Mouse (Mus musculus): ENCODE measurements around the gene Ifit3b. TPM values are rescaled to one million over a fixed set of nuclear protein-coding genes. Genes with fewer than 3 reads are reported as not detected.
"Not testable (repeated sequence)": the region's sequence is repeated elsewhere in the genome, so short reads cannot be mapped to it uniquely, and the experiment has no call there.

Ifit3b gene
- polyA plus RNA-seq, 1 experiment, result 3.6 TPM

- TF ChIP-seq CTCF (IDR thresholded peaks at IDR 0.05; ENCODE audit: borderline replicate concordance, insufficient read depth, low read length) (no peak), POLR2A (IDR thresholded peaks at IDR 0.05; ENCODE audit: low read depth, low read length) (no peak)
- H3K4me1 ChIP-seq (ENCODE audit: control insufficient read depth, insufficient read depth, low read length), result no peaks in the 10 kb centered on the region
- no peak overlapping the region for H3K4me3 ChIP-seq (ENCODE audit: insufficient read depth, low read length)
- H3K27ac ChIP-seq (ENCODE audit: insufficient read depth, low read length), result no peak overlapping the region
Observed at GRCm38 (mm10) chr19:34588959-34589358, 18.8 kb upstream of the Ifit3b start.

- Histone ChIP-seq H3K4me3 (ENCODE audit: insufficient read depth, low read length) (no peak overlapping the region), H3K4me1 (ENCODE audit: control insufficient read depth, insufficient read depth, low read length) (peaks cover 1% of the 10 kb centered on the region; the same call in 1 of the 2 replicates), H3K27ac (ENCODE audit: insufficient read depth, low read length) (no peak overlapping the region)
- TF ChIP-seq POLR2A (IDR thresholded peaks at IDR 0.05; ENCODE audit: low read depth, low read length) (no peak), CTCF (IDR thresholded peaks at IDR 0.05; ENCODE audit: borderline replicate concordance, insufficient read depth, low read length) (no peak)
Observed at GRCm38 (mm10) chr19:34593456-34593855, 14.3 kb upstream of the Ifit3b start.

- not testable (repeated sequence) for H3K4me3 ChIP-seq (ENCODE audit: insufficient read depth, low read length); H3K4me1 ChIP-seq (ENCODE audit: control insufficient read depth, insufficient read depth, low read length); H3K27ac ChIP-seq (ENCODE audit: insufficient read depth, low read length)
Observed at GRCm38 (mm10) chr19:34594523-34594922, 13.2 kb upstream of the Ifit3b start.

- Histone ChIP-seq H3K27ac (ENCODE audit: insufficient read depth, low read length) (no peak overlapping the region), H3K4me3 (ENCODE audit: insufficient read depth, low read length) (no peak overlapping the region), H3K4me1 (ENCODE audit: control insufficient read depth, insufficient read depth, low read length) (peaks cover 2% of the 10 kb centered on the region; the same call in 1 of the 2 replicates)
- TF ChIP-seq POLR2A (IDR thresholded peaks at IDR 0.05; ENCODE audit: low read depth, low read length) (no peak), CTCF (IDR thresholded peaks at IDR 0.05; ENCODE audit: borderline replicate concordance, insufficient read depth, low read length) (no peak)
Observed at GRCm38 (mm10) chr19:34596811-34597210, 11.0 kb upstream of the Ifit3b start.

- no peak overlapping the region for H3K27ac ChIP-seq (ENCODE audit: insufficient read depth, low read length)
Observed at GRCm38 (mm10) chr19:34598341-34598740, 9.4 kb upstream of the Ifit3b start.

GRCm38 (mm10) chr19:34599250-34599649 is 8.5 kb upstream of the Ifit3b start:
- not testable (repeated sequence) for H3K4me3 ChIP-seq (ENCODE audit: insufficient read depth, low read length); H3K4me1 ChIP-seq (ENCODE audit: control insufficient read depth, insufficient read depth, low read length); H3K27ac ChIP-seq (ENCODE audit: insufficient read depth, low read length)

More at GRCm38 (mm10) chr19:34598341-34598740, 9.4 kb upstream of the Ifit3b start:
- no peak overlapping the region for H3K4me3 ChIP-seq (ENCODE audit: insufficient read depth, low read length)
- H3K4me1 ChIP-seq (ENCODE audit: control insufficient read depth, insufficient read depth, low read length), result peaks cover 2% of the 10 kb centered on the region; the same call in 1 of the 2 replicates
- TF ChIP-seq POLR2A (IDR thresholded peaks at IDR 0.05; ENCODE audit: low read depth, low read length) (no peak), CTCF (IDR thresholded peaks at IDR 0.05; ENCODE audit: borderline replicate concordance, insufficient read depth, low read length) (no peak)

GRCm38 (mm10) chr19:34601888-34602287 is 5.9 kb upstream of the Ifit3b start, which contains the start of gene Ifit1bl1:
Ifit1bl1 (minus strand) TSS chr19:34601956.
- H3K4me1 ChIP-seq (ENCODE audit: control insufficient read depth, insufficient read depth, low read length); H3K4me3 ChIP-seq (ENCODE audit: insufficient read depth, low read length); H3K27ac ChIP-seq (ENCODE audit: insufficient read depth, low read length): not testable (repeated sequence)

GRCm38 (mm10) chr19:34605472-34605871 is 2.3 kb upstream of the Ifit3b start:
- Histone ChIP-seq H3K27ac (ENCODE audit: insufficient read depth, low read length) (no peak overlapping the region), H3K4me1 (ENCODE audit: control insufficient read depth, insufficient read depth, low read length) (no peaks in the 10 kb centered on the region), H3K4me3 (ENCODE audit: insufficient read depth, low read length) (no peak overlapping the region)
- TF ChIP-seq POLR2A (IDR thresholded peaks at IDR 0.05; ENCODE audit: low read depth, low read length) (no peak), CTCF (IDR thresholded peaks at IDR 0.05; ENCODE audit: borderline replicate concordance, insufficient read depth, low read length) (no peak)

GRCm38 (mm10) chr19:34610118-34610517 is 2.3 kb downstream of the Ifit3b start:
- H3K4me1 ChIP-seq (ENCODE audit: control insufficient read depth, insufficient read depth, low read length); H3K4me3 ChIP-seq (ENCODE audit: insufficient read depth, low read length); H3K27ac ChIP-seq (ENCODE audit: insufficient read depth, low read length): not testable (repeated sequence)

- H3K4me3 ChIP-seq (ENCODE audit: insufficient read depth, low read length); H3K27ac ChIP-seq (ENCODE audit: insufficient read depth, low read length); H3K4me1 ChIP-seq (ENCODE audit: control insufficient read depth, insufficient read depth, low read length): not testable (repeated sequence)
Observed at GRCm38 (mm10) chr19:34612243-34613001, 4.7 kb downstream of the Ifit3b start.

GRCm38 (mm10) chr19:34620871-34621270 is 13.1 kb downstream of the Ifit3b start:
- H3K4me1 ChIP-seq (ENCODE audit: control insufficient read depth, insufficient read depth, low read length), result no peaks in the 10 kb centered on the region
- no peak for TF ChIP-seq POLR2A (IDR thresholded peaks at IDR 0.05; ENCODE audit: low read depth, low read length)
- no peak for TF ChIP-seq CTCF (IDR thresholded peaks at IDR 0.05; ENCODE audit: borderline replicate concordance, insufficient read depth, low read length)
- H3K4me3 ChIP-seq (ENCODE audit: insufficient read depth, low read length), result no peak overlapping the region
- no peak overlapping the region for H3K27ac ChIP-seq (ENCODE audit: insufficient read depth, low read length)
